Mouse (Mus musculus): Measurements from ENCODE around the gene Atf4. TPM values are rescaled to one million over a fixed set of nuclear protein-coding genes. Genes with fewer than 3 reads are reported as not detected.
A peak's percentile ranks its signal among the peaks of the same experiment; 100 is the strongest.

Atf4 gene
- polyA plus RNA-seq, 1 experiment from 2014 or later, result 139 TPM

DNA sequence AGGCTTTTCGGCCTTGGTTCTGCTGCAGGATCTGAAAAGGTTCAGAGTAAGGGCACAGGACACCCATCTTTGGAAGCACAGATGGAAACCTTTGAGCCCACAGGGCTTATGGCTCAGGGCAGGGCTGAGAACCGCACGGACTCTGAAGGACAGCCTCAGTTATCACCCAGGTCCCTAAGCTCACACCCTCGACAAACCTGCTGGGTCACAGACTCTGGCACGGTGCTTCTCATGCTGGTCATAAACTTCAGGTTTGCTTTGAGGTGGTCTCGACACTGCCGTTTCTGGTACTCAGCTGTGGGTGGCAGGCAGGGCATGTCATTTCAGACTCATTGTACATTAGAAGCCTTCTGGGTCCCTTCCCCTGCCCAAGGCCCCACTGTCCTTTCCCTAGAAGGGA lies 6.1 kb downstream of the Atf4 start:
- no peak for ATAC-seq (replicated peaks; ENCODE audit: low FRiP score)
- H3K27me3 ChIP-seq (ENCODE audit: control insufficient read depth, insufficient read depth, low read length), result no peaks in the 10 kb centered on the region
- no peak overlapping the region for H3K27ac ChIP-seq (ENCODE audit: low read depth, low read length)
- H3K9me3 ChIP-seq (ENCODE audit: control insufficient read depth, low read length), result no peaks in the 10 kb centered on the region
- H3K36me3 ChIP-seq (ENCODE audit: control insufficient read depth, insufficient read depth, low read length), result peaks cover 13% of the 10 kb centered on the region; the same call in 1 of the 2 replicates
- no peak overlapping the region for H3K9ac ChIP-seq (ENCODE audit: low read length)
- H3K4me2 ChIP-seq (ENCODE audit: low read depth, low read length, severe bottlenecking), result no peak overlapping the region
- peaks cover 13% of the 10 kb centered on the region for H3K4me1 ChIP-seq (replicated peaks; ENCODE audit: control insufficient read depth, insufficient read depth, low read length)
- H3K4me3 ChIP-seq (ENCODE audit: low read depth, low read length), result no peak overlapping the region
- DNase-seq (ENCODE audit: low spot score), result no peak
- WGBS, result 86% methylated on average over 7 of the region's 7 CpGs

DNA sequence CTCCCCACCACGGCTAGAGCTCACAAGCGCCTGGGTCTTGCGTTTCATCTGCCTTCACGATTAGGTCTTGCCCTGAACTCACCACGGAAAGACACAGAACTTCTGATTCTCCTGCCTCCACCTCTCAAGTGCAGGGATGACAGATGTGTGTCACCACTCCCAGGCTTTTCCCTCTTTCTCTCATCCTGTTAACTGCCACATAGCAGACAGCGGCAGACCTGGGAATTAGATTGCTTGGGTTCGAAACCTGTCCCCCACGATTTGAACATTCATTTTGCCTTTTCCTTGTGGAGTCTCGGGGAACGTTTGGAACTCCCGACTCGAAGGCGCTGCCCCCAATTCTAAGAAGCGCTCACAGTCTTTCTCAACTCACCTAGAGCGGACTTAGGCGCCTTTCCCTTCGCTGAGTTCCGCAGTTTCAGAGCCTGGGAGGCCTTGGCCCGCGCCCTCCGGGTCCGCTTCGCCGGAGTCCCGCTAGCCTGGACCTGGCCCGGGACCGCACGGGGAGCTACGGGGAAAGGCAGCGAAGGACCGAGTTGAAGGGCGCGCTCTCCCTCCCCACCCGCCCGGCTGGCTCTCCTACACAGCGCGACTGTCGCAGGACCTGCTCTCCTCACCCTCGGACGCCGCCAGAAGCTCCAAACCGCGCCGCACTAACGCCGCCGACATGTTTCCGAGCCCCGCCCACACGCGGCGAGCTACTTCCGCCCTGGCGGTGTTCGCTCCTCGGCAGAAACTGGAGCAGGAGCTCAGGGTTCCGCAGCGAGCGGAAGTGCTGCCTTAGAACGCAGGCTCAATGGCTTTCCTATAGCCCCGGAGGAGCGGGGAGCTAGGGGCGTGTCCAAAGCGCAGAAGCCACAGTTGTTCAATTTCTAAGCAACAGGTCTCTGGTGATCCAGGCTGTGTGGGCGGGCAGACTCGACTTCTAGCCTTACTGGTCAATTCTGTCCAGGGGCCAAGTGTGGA lies 8.9 kb downstream of the Atf4 start, which contains the start of gene Rps19bp1:
Gene Rps19bp1, minus strand, starts transcription at position 706 of the 966 bp plus-strand sequence.
- peaks cover 6% of the 10 kb centered on the region; the same call in 1 of the 2 replicates for H3K4me1 ChIP-seq (replicated peaks; ENCODE audit: control insufficient read depth, insufficient read depth, low read length)
- H3K27ac ChIP-seq (ENCODE audit: low read depth, low read length), result peak within 1 kb of the TSS; percentile 26; the same call in 1 of the 2 replicates
- no peaks in the 10 kb centered on the region for H3K27me3 ChIP-seq (ENCODE audit: control insufficient read depth, insufficient read depth, low read length)
- H3K36me3 ChIP-seq (ENCODE audit: control insufficient read depth, insufficient read depth, low read length), result no peaks in the 10 kb centered on the region; the same call in 1 of the 2 replicates
- peak; percentile 94 for DNase-seq (ENCODE audit: low spot score)
- 2% methylated on average over 66 of the region's 66 CpGs for WGBS
- peak within 1 kb of the TSS; percentile 72 for H3K9ac ChIP-seq (ENCODE audit: low read length)
- ATAC-seq (replicated peaks; ENCODE audit: low FRiP score), result peak; percentile 88
- H3K4me3 ChIP-seq (ENCODE audit: low read depth, low read length), result peak within 1 kb of the TSS; percentile 89
- no peaks in the 10 kb centered on the region for H3K9me3 ChIP-seq (ENCODE audit: control insufficient read depth, low read length)
- peak within 1 kb of the TSS; percentile 88 for H3K4me2 ChIP-seq (ENCODE audit: low read depth, low read length, severe bottlenecking)

DNA sequence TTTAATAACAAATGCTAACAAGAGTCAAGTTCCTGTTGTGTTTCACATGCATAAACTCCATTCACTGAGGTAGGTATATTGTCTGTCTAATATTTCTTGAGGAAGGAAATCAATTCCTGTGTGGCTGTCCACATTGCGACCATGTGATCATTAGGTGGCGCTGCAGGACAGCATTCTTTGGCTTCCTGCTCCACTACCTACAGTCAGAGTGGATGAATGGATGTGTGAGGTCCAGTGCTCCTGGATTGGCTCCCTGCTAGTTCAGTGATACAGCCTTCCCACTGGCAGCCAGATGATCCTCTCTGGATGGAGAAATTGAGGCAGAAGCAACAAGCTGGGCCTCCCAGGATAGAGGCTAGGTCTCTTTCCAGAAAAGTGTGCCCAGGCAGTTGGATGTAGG lies 11.3 kb downstream of the Atf4 start:
- 0% methylated on average over 2 of the region's 2 CpGs for WGBS
- Histone ChIP-seq H3K9ac (ENCODE audit: low read length) (no peak overlapping the region), H3K4me3 (ENCODE audit: low read depth, low read length) (no peak overlapping the region), H3K4me1 (replicated peaks; ENCODE audit: control insufficient read depth, insufficient read depth, low read length) (peaks cover 4% of the 10 kb centered on the region; the same call in 1 of the 2 replicates), H3K27me3 (ENCODE audit: control insufficient read depth, insufficient read depth, low read length) (no peaks in the 10 kb centered on the region), H3K36me3 (ENCODE audit: control insufficient read depth, insufficient read depth, low read length) (no peaks in the 10 kb centered on the region), H3K9me3 (ENCODE audit: control insufficient read depth, low read length) (peaks cover 5% of the 10 kb centered on the region; the same call in 1 of the 2 replicates), H3K4me2 (ENCODE audit: low read depth, low read length, severe bottlenecking) (no peak overlapping the region), H3K27ac (ENCODE audit: low read depth, low read length) (no peak overlapping the region)
- peak; percentile 80 for DNase-seq (ENCODE audit: low spot score)
- ATAC-seq (replicated peaks; ENCODE audit: low FRiP score), result no peak

DNA sequence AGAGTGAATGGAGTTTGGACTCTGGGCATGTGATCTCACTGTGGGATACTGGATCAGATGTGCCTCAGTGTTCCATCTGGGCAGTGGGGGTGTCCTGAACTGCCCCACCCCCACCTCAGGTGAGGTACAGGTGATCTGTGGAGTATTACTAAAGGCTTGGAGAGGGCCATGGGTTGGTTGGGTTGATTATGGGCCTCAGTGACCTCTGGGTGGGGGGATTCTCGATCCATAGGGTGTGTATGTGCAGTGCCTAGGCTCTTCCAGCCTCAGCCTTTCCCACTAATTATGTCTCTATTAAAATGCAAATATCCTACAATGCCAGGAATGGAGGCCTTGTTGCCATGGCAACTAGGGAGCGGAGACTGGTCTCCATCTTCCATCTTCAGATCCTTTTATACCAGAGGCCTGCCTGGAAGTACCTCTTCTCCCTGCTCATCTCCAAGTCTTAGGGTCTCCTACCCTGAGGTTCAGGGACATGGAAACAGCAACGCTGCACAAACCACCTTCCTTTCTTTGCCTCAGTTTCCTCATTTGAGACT lies 16.9 kb downstream of the Atf4 start:
- ATAC-seq (replicated peaks; ENCODE audit: low FRiP score), result no peak
- Histone ChIP-seq H3K27ac (ENCODE audit: low read depth, low read length) (no peak overlapping the region), H3K4me3 (ENCODE audit: low read depth, low read length) (no peak overlapping the region), H3K9me3 (ENCODE audit: control insufficient read depth, low read length) (peaks cover 5% of the 10 kb centered on the region; the same call in 1 of the 2 replicates), H3K36me3 (ENCODE audit: control insufficient read depth, insufficient read depth, low read length) (no peaks in the 10 kb centered on the region), H3K4me1 (replicated peaks; ENCODE audit: control insufficient read depth, insufficient read depth, low read length) (0 out of 2 replicates have a peak, but pooled peaks cover 2% of the 10 kb centered on the region), H3K9ac (ENCODE audit: low read length) (no peak overlapping the region), H3K4me2 (ENCODE audit: low read depth, low read length, severe bottlenecking) (no peak overlapping the region), H3K27me3 (ENCODE audit: control insufficient read depth, insufficient read depth, low read length) (no peaks in the 10 kb centered on the region)
- DNase-seq (ENCODE audit: low spot score), result no peak
- 60% methylated on average over 3 of the region's 3 CpGs for WGBS

DNA sequence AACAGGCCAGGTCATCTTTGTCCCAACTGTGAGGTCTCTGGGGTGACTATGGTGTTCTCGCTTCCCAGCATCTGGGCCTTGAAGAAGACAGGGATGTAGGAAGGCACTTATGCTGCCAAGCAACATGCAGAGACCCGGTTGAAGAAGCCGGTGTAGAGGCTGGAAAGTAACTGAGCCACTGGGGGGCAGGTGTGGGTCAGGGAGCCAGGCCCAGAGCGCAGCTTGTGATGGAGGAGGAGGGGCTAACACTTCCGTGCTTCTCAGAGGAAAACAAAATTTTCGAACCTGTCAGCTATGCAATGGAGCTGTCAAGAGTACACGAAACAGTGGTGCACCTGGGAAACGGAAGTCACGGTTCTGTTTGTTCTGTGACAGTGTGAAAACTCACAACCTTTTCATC lies 22.1 kb downstream of the Atf4 start:
- no peak overlapping the region for H3K4me2 ChIP-seq (ENCODE audit: low read depth, low read length, severe bottlenecking)
- DNase-seq (ENCODE audit: low spot score) (no peak), ATAC-seq (replicated peaks; ENCODE audit: low FRiP score) (no peak)
- no peak overlapping the region for H3K4me3 ChIP-seq (ENCODE audit: low read depth, low read length)
- no peaks in the 10 kb centered on the region for H3K36me3 ChIP-seq (ENCODE audit: control insufficient read depth, insufficient read depth, low read length)
- H3K27me3 ChIP-seq (ENCODE audit: control insufficient read depth, insufficient read depth, low read length), result no peaks in the 10 kb centered on the region; the same call in 1 of the 2 replicates
- 50% methylated on average over 9 of the region's 9 CpGs for WGBS
- H3K9me3 ChIP-seq (ENCODE audit: control insufficient read depth, low read length), result no peaks in the 10 kb centered on the region
- no peak overlapping the region for H3K9ac ChIP-seq (ENCODE audit: low read length)
- H3K4me1 ChIP-seq (replicated peaks; ENCODE audit: control insufficient read depth, insufficient read depth, low read length), result 0 out of 2 replicates have a peak, but pooled peaks cover 3% of the 10 kb centered on the region
- H3K27ac ChIP-seq (ENCODE audit: low read depth, low read length), result no peak overlapping the region

DNA sequence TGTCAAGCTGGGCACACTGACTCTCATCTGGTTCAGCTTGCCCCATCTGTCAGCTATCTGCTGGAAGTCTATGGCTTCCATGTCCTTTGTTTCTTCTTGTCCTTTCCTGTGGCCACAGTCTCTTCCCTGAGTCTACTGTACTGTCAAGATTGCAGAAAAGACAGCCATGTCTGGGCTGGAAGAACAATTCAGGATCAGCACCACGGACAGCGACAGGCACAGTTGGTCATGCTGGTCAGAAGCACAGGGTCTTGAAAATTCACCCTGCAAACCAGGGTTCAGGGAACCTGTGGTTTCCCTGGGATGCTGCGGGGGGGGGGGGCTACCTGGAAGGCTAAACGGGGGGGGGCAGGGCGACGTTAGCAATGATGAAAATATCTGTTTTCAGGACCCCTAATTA lies 22.6 kb downstream of the Atf4 start:
- WGBS, result 1% methylated on average over 6 of the region's 6 CpGs
- H3K4me2 ChIP-seq (ENCODE audit: low read depth, low read length, severe bottlenecking), result no peak overlapping the region
- DNase-seq (ENCODE audit: low spot score) (peak; percentile 86), ATAC-seq (replicated peaks; ENCODE audit: low FRiP score) (no peak)
- H3K36me3 ChIP-seq (ENCODE audit: control insufficient read depth, insufficient read depth, low read length), result no peaks in the 10 kb centered on the region
- 0 out of 2 replicates have a peak, but pooled peaks cover 2% of the 10 kb centered on the region for H3K4me1 ChIP-seq (replicated peaks; ENCODE audit: control insufficient read depth, insufficient read depth, low read length)
- H3K9ac ChIP-seq (ENCODE audit: low read length), result no peak overlapping the region
- no peaks in the 10 kb centered on the region; the same call in 1 of the 2 replicates for H3K27me3 ChIP-seq (ENCODE audit: control insufficient read depth, insufficient read depth, low read length)
- no peaks in the 10 kb centered on the region for H3K9me3 ChIP-seq (ENCODE audit: control insufficient read depth, low read length)
- no peak overlapping the region for H3K27ac ChIP-seq (ENCODE audit: low read depth, low read length)
- H3K4me3 ChIP-seq (ENCODE audit: low read depth, low read length), result no peak overlapping the region

DNA sequence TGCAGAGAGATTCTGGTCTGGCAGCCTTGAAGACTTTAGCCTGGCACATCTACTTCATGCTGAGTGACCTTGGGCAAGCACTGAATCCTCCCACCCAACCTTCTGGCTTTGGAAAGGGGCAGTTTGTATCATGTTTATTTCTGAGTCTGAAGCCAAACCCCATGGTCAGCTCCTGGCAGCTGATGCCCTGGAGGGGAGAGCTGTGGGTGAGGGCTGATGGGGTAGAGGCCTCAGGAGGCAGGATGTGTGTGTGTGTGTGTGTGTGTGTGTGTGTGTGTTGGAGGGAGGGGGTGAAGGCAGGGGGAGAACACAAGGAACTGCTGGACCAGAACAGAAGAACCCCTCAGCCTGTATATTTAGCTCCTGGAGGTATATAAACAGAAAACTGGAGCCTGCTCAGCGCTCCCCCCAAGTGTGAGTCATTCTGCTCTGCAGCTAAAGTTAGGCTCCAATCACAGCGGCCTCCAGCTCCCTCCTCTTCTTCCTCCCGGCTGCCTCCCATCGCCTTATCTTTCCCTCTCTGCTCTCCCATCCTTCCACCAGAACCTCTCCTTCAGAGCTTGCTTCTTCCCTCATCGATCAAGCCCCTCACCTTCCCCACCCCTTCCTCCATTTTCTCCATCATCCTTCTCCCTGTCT lies 23.3 kb downstream of the Atf4 start:
- Histone ChIP-seq H3K36me3 (ENCODE audit: control insufficient read depth, insufficient read depth, low read length) (no peaks in the 10 kb centered on the region), H3K9ac (ENCODE audit: low read length) (no peak overlapping the region), H3K9me3 (ENCODE audit: control insufficient read depth, low read length) (no peaks in the 10 kb centered on the region), H3K27me3 (ENCODE audit: control insufficient read depth, insufficient read depth, low read length) (no peaks in the 10 kb centered on the region; the same call in 1 of the 2 replicates), H3K4me1 (replicated peaks; ENCODE audit: control insufficient read depth, insufficient read depth, low read length) (0 out of 2 replicates have a peak, but pooled peaks cover 2% of the 10 kb centered on the region), H3K4me3 (ENCODE audit: low read depth, low read length) (no peak overlapping the region), H3K27ac (ENCODE audit: low read depth, low read length) (no peak overlapping the region), H3K4me2 (ENCODE audit: low read depth, low read length, severe bottlenecking) (no peak overlapping the region)
- DNase-seq (ENCODE audit: low spot score), result no peak
- no peak for ATAC-seq (replicated peaks; ENCODE audit: low FRiP score)
- 83% methylated on average over 5 of the region's 5 CpGs for WGBS

DNA sequence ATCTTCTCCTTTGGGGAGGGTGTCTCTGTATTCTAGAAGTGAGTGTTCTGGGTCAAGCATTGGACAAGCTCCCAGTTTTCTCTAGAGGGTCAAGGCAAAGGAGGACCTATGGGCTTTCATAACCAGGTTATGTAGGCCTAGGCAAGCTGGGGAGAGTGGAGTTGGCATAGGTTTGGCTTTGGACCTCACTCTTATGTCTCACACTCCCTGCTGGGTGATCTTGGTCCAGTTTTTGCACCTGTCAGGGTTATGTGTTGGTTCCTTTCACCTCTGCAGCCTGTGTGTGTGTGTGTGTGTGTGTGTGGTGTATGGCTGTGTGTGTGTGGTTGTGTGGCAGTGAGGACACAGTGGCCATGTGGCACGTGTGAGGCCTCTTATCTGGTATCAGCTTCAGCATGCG lies 24.1 kb downstream of the Atf4 start:
- no peak for ATAC-seq (replicated peaks; ENCODE audit: low FRiP score)

More for the DNA sequence above, 24.1 kb downstream of the Atf4 start:
- Histone ChIP-seq H3K4me1 (replicated peaks; ENCODE audit: control insufficient read depth, insufficient read depth, low read length) (0 out of 2 replicates have a peak, but pooled peaks cover 2% of the 10 kb centered on the region), H3K36me3 (ENCODE audit: control insufficient read depth, insufficient read depth, low read length) (no peaks in the 10 kb centered on the region), H3K27me3 (ENCODE audit: control insufficient read depth, insufficient read depth, low read length) (no peaks in the 10 kb centered on the region; the same call in 1 of the 2 replicates), H3K4me2 (ENCODE audit: low read depth, low read length, severe bottlenecking) (no peak overlapping the region), H3K9me3 (ENCODE audit: control insufficient read depth, low read length) (no peaks in the 10 kb centered on the region), H3K27ac (ENCODE audit: low read depth, low read length) (no peak overlapping the region), H3K4me3 (ENCODE audit: low read depth, low read length) (no peak overlapping the region), H3K9ac (ENCODE audit: low read length) (no peak overlapping the region)
- DNase-seq (ENCODE audit: low spot score), result no peak
- WGBS, result 82% methylated on average over 2 of the region's 2 CpGs
